Mouse (Mus musculus) pancreas, adult 10 weeks (tissue): ENCODE measurements around the gene Pgap1. TPM values are rescaled to one million over a fixed set of nuclear protein-coding genes. Genes with fewer than 3 reads are reported as not detected.

Source experiments
- polyA plus RNA-seq: library from polyadenylated mRNA; stranded (reverse); fragments of 350-450 nt; fragmentation: Illumina TruSeq; extraction: RNeasy Lipid Tissue Mini Kit (QIAGEN cat#74804); gene quantifications from one replicate; pipeline ENCODE4 v1.2.3, GENCODE M21; 2015; ENCODE audit warnings: low read depth, low replicate concordance; ENCODE audit not compliant: insufficient read depth

Gene Pgap1
- polyA plus RNA-seq: 1.1 TPM

GRCm38 (mm10) chr1:54557301-54558229 lies at the start of gene Pgap1:
TSS of gene Pgap1 (minus strand) at chr1:54557684.

GRCm38 (mm10) chr1:54438340-54439079 lies 119.0 kb downstream of the Pgap1 start, which contains the start of gene Gtf3c3:
TSS of gene Gtf3c3 (minus strand) at chr1:54438971.

Other genes starting within 250 kb of the Pgap1 start
- gene Gtf3c3, start 118.7 kb downstream of the Pgap1 start, polyA plus RNA-seq: 2.7 TPM